Mouse (Mus musculus) lung, adult 2 months (tissue): ENCODE data around the gene Tnfrsf22.

ENCODE experiments used
- CTCF ChIP-seq: fragments of 200-500 bp; IDR thresholded peaks from 2 replicates; pipeline ENCODE4 v1.5.1; 2011; ENCODE audit warnings: mild to moderate bottlenecking, low read length, control low read depth; ENCODE audit not compliant: insufficient read depth
- POLR2A ChIP-seq: fragments of 200-500 bp; IDR thresholded peaks from 2 replicates; pipeline ENCODE4 v1.6.1; 2011; ENCODE audit warnings: low read depth, mild to moderate bottlenecking, control low read depth, low read length, borderline replicate concordance; ENCODE audit errors: extremely low read depth

GRCm38 (mm10) chr7:143600231-143600740 is 49.2 kb downstream of the Tnfrsf22 start:
- TF ChIP-seq CTCF (no peak), POLR2A (peak; percentile 63; the same call in 1 of the 2 replicates)
